Mouse (Mus musculus) natural killer cell, adult 2 months (primary cell): Measurements from ENCODE around the gene Mark1.

ENCODE experiments used
- DNase-seq, 2 experiments: peaks; one replicate each; pipeline ENCODE4 v3.0.0; 2022; ENCODE audit warnings: low spot score in 2 of 2

Mark1 gene

GRCm38 (mm10) chr1:184891998-184892397, 107.4 kb downstream of the Mark1 start:
- DNase-seq = no peak

GRCm38 (mm10) chr1:184889454-184889853, 109.9 kb downstream of the Mark1 start:
- no peak for DNase-seq

DNA sequence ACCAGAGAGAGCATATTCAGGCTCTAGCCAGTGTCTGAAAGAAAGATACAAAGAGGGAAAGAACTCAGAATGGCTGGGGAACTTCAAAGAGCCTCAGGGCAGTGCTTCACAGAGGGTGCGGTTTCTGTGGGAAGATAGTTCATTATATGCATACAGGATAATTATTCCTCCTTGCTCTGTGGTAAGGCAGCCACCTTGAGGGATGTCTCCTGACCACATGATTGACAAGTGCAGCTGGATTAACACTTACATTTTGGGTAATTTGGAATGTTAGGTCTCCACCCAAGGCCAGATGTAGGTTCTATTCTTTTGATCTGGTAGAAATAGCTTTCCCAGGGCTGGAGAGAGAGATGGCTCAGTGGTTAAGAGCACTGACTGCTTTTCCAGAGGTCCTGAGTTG, 113.2 kb downstream of the Mark1 start:
- no peak for DNase-seq

- peak in 1 of 2 experiments; percentile 2 for DNase-seq
Measured at GRCm38 (mm10) chr1:184882281-184883268, 116.8 kb downstream of the Mark1 start, which contains the start of gene C130074G19Rik. C130074G19Rik (minus strand) TSS chr1:184883218.

GRCm38 (mm10) chr1:184881861-184882260, 117.5 kb downstream of the Mark1 start:
- no peak for DNase-seq

- no peak for DNase-seq
Measured at GRCm38 (mm10) chr1:184881211-184881610, 118.2 kb downstream of the Mark1 start.

DNA sequence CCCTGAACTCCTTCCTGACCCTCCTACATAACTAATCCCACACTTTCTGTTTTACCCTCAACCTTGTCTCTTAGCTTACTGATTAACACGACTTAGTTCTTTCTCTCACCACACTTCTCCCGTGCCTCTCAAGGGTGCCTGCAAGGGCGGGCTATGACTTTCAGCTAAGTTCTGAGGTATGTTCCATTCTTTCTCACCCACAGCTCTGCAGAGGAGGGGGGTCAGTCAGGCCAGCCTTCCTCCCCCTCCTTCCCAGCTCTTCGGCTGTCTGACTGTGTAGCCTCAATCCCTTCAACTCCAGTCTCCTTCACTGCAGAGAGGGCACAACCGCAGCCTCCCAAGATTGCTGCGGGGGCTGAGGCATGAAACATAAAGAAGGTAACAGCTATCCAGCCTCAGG, 120.5 kb downstream of the Mark1 start:
- DNase-seq = no peak

GRCm38 (mm10) chr1:184877306-184877705, 122.1 kb downstream of the Mark1 start:
- DNase-seq = no peak

DNA sequence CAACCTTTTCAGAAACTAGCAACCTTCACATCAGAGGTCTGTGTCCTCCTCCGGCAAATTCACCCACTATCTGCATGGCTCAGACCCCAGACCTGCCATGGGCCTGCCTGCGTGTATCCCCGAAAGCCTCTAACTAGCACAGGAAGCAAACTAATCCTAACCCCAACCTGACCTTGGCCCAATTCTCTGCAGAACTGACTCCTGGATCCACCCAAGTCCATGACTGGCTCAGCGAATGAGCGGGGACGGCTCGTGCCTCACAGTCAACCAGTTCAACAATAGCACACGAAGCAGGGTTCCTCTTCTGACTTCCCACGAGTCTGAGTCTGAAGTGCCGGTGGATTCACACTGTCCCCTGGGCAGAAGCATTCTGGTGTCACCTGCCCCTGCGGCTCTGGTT, 125.5 kb downstream of the Mark1 start:
- no peak for DNase-seq

DNA sequence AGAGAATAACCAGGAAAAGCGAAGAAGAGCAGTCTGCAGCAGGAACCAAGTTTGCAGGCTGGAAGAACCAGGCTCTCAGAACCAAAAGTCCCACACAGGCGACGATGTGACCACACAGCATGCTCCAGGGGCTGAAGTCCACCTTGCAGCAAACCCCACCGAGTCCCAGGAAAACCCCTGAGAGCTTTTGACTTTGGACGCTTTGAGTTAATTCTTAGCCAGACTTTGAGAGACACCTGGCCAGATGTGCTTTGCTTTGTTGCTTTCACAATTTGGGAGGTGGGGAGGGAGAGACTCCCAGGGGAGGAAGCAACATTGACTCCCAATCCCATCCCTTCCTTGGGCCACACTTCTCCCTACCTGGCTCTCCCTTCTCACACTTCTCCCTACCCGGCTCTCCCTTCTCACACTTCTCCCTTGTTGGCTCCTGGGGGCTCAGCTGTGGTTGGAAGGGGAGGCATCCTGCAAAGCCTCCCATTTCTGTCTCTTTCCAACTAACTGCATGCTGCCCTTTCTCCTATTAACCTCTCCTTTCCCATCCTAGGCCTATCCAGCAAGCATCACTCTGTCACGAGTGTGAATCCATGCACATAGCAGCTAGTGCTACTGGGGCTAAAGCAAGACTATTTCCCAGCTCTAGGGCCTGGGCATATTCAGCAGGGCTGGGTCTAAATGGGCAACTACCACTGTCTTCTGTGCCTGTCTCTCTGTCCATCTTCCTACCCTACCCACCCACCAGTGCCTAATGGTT, 127.1 kb downstream of the Mark1 start:
- DNase-seq = no peak

DNA sequence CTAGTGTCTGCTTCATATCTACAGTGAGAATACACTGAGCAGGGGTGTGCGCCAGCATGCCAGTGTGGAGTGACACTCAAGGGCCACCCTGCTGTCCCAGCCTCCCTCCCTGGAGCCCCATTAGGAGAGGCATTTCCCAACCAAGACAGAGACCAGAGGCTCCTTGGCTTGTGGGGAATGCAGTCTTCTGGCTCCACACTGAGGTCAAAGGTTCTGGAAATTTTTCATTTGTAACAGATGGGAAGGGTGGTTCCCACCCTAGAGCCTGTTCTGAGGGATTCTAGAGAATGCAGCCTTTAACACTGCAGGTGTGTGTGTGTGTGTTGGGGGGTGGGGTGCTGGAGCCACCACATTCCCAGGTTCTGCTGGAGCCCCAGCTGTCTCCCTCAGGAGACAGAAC, 127.9 kb downstream of the Mark1 start:
- DNase-seq = no peak

DNA sequence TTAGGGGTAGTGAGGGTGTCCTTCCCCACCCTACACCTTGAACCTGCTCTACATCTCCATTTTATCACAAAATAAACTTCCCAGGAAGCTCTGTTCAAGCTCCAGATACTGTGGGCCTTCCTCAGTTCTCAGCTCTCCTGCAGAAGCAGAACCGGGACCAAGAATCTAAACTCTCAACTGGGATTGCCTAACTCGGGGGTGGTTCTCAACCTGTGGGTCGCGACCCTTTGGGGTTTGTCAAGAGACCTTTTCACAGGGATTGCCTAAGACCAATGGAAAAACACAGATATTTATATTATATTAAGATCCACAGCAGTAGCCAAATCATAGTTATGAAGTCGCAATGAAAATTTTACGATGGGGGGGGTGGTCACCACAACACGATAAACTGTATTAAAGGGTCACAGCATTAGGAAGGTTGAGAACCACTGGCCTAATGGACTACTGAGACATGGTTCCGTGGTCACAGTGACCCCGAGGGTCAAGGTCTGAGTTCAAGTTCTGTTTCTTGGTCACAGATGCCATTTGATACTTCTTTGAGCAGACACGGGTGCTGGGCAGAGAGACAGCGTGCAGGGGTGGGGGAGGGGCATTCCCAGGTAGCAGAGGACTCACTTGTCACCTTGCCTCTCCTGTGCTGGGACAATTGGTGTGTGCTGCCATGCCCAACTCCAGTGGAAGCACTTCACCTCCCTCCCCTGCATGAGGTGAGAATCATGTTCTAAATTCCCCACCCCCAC, 128.6 kb downstream of the Mark1 start:
- DNase-seq = no peak

- no peak for DNase-seq
Measured at GRCm38 (mm10) chr1:184869939-184870565, 129.3 kb downstream of the Mark1 start.

- DNase-seq = no peak
Measured at GRCm38 (mm10) chr1:184867640-184868120, 131.7 kb downstream of the Mark1 start.

DNA sequence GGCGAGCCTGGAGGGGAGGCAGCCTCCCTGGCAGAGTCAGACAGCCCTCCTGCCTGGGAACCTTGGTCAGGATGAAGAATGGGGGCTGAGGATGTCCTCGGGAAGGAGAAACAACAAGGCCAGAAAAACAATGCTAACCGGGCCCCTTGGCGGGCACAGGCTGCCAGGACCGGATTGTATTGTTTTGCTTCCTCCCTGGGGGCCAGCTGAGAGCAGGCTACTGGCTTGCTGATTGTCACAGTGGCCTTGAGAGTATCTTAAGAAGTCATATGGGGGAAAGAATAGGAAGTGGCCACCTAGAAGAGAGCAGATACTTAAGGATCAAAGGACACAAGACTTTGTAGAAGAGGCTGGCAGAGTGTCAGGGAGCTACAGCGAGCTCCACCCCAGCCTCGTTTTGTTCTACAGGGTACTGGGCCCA, 135.0 kb downstream of the Mark1 start:
- no peak for DNase-seq

GRCm38 (mm10) chr1:184862636-184863035, 136.7 kb downstream of the Mark1 start:
- DNase-seq = no peak

DNA sequence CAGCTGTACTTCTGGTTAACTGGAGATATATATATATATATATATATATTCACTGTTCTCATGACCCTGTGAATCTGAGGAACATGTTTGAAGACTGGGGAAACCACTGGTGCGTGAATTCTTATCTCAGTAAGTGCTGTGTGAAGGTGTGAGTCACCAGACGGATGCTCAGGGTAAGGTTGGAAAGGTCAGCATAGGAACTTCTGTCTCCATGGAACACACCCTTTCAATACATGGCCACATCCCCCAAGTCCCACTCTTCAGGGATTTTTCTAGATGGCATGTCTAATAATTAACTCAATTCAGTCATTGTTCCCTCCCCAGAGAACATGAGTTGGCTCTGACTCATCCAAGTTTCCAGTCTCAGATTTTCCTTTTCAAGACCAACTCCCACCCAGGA, 137.8 kb downstream of the Mark1 start:
- no peak for DNase-seq

DNA sequence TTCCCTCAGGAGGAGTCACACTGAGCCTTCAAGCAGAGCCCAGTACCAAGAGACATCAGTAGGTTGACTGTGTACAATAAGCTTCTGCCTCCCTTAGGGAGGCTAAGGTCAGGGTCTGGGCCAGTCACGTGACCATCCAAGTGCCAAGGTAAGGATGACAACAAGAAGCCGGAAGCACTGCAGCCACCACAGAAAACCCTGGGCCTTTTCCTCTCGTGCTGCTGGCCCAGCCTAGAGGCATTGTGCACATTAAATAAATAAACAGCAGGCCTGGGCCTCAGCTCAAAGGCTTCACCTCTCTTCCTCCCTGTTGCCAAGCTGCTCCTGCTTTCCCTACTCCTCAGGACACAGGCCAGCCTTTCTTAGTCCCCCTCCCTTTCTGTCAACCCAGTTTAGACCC, 139.1 kb downstream of the Mark1 start:
- no peak for DNase-seq

- no peak for DNase-seq
Measured at GRCm38 (mm10) chr1:184858253-184858652, 141.1 kb downstream of the Mark1 start.

DNA sequence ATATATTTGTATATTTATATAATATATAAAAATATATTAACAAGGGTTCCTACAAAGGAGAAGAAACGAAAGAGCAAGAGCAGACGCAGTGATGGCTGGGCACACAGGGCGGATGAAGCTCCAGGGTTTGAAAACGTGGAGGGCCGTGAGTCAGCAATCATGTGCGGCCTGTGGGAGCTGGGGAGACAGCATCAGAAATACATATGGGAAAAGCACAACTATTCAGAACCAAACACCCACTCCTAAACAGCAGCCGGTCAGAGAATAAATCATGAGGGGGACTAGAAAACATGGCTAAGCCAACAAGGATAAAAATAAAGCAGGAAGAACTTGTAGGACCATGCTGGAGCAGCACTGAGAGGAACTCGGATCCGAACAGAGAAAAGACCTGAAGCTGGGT, 142.2 kb downstream of the Mark1 start:
- no peak for DNase-seq

- peak in 1 of 2 experiments; percentile 18 for DNase-seq
Measured at GRCm38 (mm10) chr1:184853922-184854321, 145.4 kb downstream of the Mark1 start.
